ENCODE assay signal across 11 mouse cellular contexts in the genomic region with DNA sequence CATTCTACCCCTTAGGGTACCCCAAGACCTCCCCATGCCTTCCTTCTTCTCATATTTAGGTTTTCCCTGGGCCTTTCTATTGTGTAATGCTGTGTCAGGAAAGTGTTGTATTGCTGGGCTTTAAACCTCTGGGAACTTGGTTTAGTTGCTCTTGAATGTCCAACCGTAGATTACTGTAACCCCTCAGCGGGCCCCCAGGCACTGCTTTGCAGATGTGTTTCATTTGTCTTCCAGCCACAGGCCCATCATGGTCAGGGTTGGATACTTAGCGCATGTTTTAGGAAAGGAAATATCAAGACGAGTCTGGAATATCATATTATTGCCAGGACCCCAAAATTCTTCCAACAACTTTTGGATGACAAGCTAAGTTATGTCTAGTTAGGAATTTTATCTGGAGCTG.
"Had no signal": no experiment of that assay in that cellular context is flagged by ENCODE, and none has a peak within 500 bp of the region (broad histone marks: within the 10 kb centered on the region; RNA-seq: fewer than 3 reads in every experiment).

No protein-coding gene starts in this region.

- H3K36me3 ChIP-seq: liver, embryonic 12.5 days; neural tube, embryonic 13.5 days had no signal

- H3K4me3 ChIP-seq: layer of hippocampus, adult 2 months; liver, embryonic 12.5 days; neural tube, embryonic 13.5 days had no signal

- H3K27me3 ChIP-seq: neural tube, embryonic 13.5 days had no signal

- DNase-seq: kidney, adult 18-20 months; kidney, postnatal 10 days; kidney, postnatal 4 days; left cerebral cortex, postnatal 4 days; lung, postnatal 36 days; midbrain, embryonic 14.5 days; right cerebral cortex, postnatal 25 days; thymus, postnatal 36 days had no signal

- H3K4me2 ChIP-seq: liver, embryonic 12.5 days; neural tube, embryonic 13.5 days had no signal

- H3K27ac ChIP-seq: layer of hippocampus, adult 2 months; liver, embryonic 12.5 days; neural tube, embryonic 13.5 days had no signal

- H3K9ac ChIP-seq: liver, embryonic 12.5 days; neural tube, embryonic 13.5 days had no signal

- ATAC-seq: liver, embryonic 12.5 days had no signal

- H3K9me3 ChIP-seq: liver, embryonic 12.5 days; neural tube, embryonic 13.5 days had no signal

- H3K4me1 ChIP-seq: liver, embryonic 12.5 days; neural tube, embryonic 13.5 days had no signal
